Mouse (Mus musculus) ES-E14 (cell line): ENCODE measurements around the gene Kank2. TPM values are rescaled to one million over a fixed set of nuclear protein-coding genes. Genes with fewer than 3 reads are reported as not detected.

Experiments used
- DNase-seq: peaks from one replicate; pipeline ENCODE4 v3.0.0-alpha.2; 2013; ENCODE audit warnings: low read depth, low spot score
- H3K27ac ChIP-seq: 2 replicates; pipeline ENCODE4 v1.5.1; 2012; ENCODE audit warnings: low read depth, mild to moderate bottlenecking, low read length, moderate library complexity, mixed read lengths; ENCODE audit not compliant: poor library complexity, insufficient read depth, severe bottlenecking
- H3K36me3 ChIP-seq: 2 replicates; pipeline ENCODE4 v1.6.1; 2012; ENCODE audit warnings: mild to moderate bottlenecking, low read length, moderate library complexity, mixed read lengths; ENCODE audit not compliant: control insufficient read depth, poor library complexity, insufficient read depth, severe bottlenecking
- H3K4me1 ChIP-seq, 2 experiments: fragments of 150-350 bp in 1 of 2; sonication (generic) in 1 of 2; 2 replicates each; pipeline ENCODE4 v1.6.1; 2012; ENCODE audit warnings: low read length in 2 of 2, mild to moderate bottlenecking in 1 of 2, mixed read lengths in 1 of 2; ENCODE audit not compliant: control insufficient read depth in 2 of 2, insufficient read depth in 2 of 2, poor library complexity in 1 of 2
- H3K4me3 ChIP-seq, 2 experiments: fragments of 150-350 bp in 1 of 2; sonication (generic) in 1 of 2; 2 replicates each; pipeline ENCODE4 v1.5.1; 2012; ENCODE audit warnings: low read length in 2 of 2, low read depth in 1 of 2, mild to moderate bottlenecking in 1 of 2, mixed read lengths in 1 of 2; ENCODE audit not compliant: insufficient read depth in 1 of 2, poor library complexity in 1 of 2, severe bottlenecking in 1 of 2
- H3K9ac ChIP-seq: 2 replicates; pipeline ENCODE4 v1.6.1; 2012; ENCODE audit warnings: low read depth, mild to moderate bottlenecking, low read length, mixed read lengths; ENCODE audit not compliant: poor library complexity, insufficient read depth, severe bottlenecking
- H3K9me3 ChIP-seq: fragments of 150-350 bp; sonication (generic); 2 replicates; pipeline ENCODE4 v1.6.1; 2012; ENCODE audit warnings: low read depth, mild to moderate bottlenecking, low read length; ENCODE audit not compliant: control insufficient read depth, insufficient read depth
- CHD2 ChIP-seq: IDR thresholded peaks from 2 replicates; pipeline ENCODE4 v1.6.1; 2014; ENCODE audit warnings: mild to moderate bottlenecking, low read depth, low read length, inconsistent platforms
- HCFC1 ChIP-seq: IDR thresholded peaks from 2 replicates; pipeline ENCODE4 v1.6.1; 2012; ENCODE audit warnings: low read length, inconsistent platforms, borderline replicate concordance; ENCODE audit not compliant: insufficient read depth
- MAFK ChIP-seq: IDR thresholded peaks from 2 replicates; pipeline ENCODE4 v1.6.1; 2014; ENCODE audit warnings: mild to moderate bottlenecking, low read depth, low read length, inconsistent platforms; ENCODE audit not compliant: insufficient read depth
- ZC3H11A ChIP-seq: IDR thresholded peaks from 2 replicates; pipeline ENCODE4 v1.6.1; 2012; ENCODE audit warnings: low read depth, mild to moderate bottlenecking, inconsistent platforms, low read length, borderline replicate concordance
- ZNF384 ChIP-seq: IDR thresholded peaks from 2 replicates; pipeline ENCODE4 v1.6.1; 2012; ENCODE audit warnings: low read depth, low read length, inconsistent platforms
- in situ Hi-C, 2 experiments: fragments of 600-800 bp; cut with MboI; formaldehyde crosslinking; loops; one replicate each; pipeline ENCODE4 v1.15.1; 2025; ENCODE audit warnings: low sequenced_read_pairs in 2 of 2, inconsistent platforms in 1 of 2; ENCODE audit not compliant: unreplicated experiment in 2 of 2
- total RNA-seq: library from RNA; depleted of rRNA; stranded (reverse); fragments of 300-350 nt; gene quantifications from 2 replicates; pipeline ENCODE4 v1.2.3, GENCODE M21; 2012

Kank2 gene
- total RNA-seq, 1 experiment, result 32.6 TPM

DNA sequence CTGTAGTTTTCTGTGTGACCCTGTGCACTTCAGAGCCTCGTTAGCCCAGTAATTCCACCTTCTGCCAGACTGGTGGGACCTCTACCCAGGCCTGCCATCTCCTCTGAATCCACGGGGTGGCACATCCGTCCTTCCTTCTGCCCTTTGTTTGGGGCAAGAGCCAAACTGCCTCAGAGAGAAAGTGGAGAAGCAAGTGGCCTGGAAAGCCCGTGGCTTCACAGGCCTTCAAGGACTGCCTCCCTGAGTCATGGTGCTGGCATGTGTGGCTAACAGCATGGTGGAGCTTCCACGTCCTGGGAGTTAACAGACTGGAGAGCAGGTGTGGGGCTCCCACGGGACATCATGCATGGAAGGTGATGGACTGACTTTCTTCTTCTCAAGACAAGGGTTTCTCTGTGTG, 47.2 kb downstream of the Kank2 start:
- H3K9me3 ChIP-seq, result no peaks in the 10 kb centered on the region
- in situ Hi-C loops, result no loop called here
- TF ChIP-seq HCFC1, result no peak
- no peak for TF ChIP-seq ZC3H11A
- no peak for TF ChIP-seq MAFK
- H3K9ac ChIP-seq, result no peak overlapping the region
- no peak for DNase-seq
- H3K4me3 ChIP-seq, result no peak overlapping the region
- H3K27ac ChIP-seq, result no peak overlapping the region
- peaks cover 34% of the 10 kb centered on the region for H3K36me3 ChIP-seq
- peaks cover 0 to 19% of the 10 kb centered on the region in 2 experiments; a peak in 3 of 4 replicates for H3K4me1 ChIP-seq

DNA sequence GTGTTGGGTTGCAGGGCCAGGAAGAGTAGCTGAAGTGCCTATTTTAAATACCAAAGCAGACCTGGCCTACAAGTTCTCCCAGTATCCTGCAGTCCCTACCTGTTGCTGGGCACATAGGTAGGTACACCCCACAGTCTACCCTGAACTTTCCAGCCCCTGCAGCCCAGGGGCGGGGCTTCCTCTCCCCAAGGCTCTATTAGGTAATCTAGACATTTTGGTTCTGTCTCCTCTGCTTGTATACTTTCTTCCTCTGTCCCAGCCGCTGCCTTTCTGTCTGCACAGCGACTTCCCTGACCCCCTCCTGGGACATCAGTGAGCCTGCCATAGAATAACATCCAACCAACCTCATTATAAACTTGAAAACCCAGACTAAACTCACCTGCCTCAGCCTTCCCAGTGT, 48.2 kb downstream of the Kank2 start:
- TF ChIP-seq CHD2 (no peak), MAFK (no peak), ZC3H11A (no peak), ZNF384 (no peak), HCFC1 (no peak)
- no peak for DNase-seq
- Histone ChIP-seq H3K9ac (no peak overlapping the region), H3K9me3 (no peaks in the 10 kb centered on the region), H3K4me1 (peaks cover 0 to 17% of the 10 kb centered on the region in 2 experiments; a peak in 3 of 4 replicates), H3K27ac (no peak overlapping the region), H3K4me3 (no peak overlapping the region), H3K36me3 (peaks cover 39% of the 10 kb centered on the region)
- in situ Hi-C loops, result no loop called here

DNA sequence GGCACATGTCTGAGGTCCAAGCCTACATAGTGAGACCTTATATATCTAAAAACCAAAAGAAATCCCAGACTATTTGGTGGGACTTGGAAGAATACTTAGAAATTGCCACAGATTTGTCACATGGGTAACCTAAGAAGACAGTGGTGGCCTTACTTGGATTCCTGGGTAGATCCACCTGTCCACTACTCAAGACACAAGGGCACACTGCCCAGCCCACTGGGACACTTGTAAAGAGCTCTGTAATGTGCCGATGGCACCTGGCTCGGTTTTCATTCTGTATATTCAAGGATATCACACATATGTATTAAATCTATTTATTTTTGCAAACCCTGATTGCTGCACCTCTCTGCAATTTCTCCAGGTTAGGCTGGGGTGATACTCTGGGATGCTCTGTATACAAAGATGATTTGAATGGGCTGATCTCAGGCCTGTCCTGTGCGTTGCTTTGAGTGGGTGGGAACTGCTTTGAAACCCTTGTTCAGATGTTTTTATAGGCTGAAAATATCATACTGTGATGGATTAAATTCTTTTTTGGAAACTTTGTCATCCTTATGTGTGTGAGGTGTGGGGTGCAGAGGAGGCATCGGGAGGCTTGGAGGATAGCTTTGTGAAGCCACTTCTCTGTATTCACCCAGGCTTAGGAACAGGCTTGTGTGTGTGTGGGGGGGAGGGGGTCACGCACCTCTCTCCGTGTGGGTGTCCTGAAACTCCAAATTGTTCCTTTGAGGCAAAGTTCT, 49.0 kb downstream of the Kank2 start:
- in situ Hi-C loops, result no loop called here
- H3K27ac ChIP-seq, result no peak overlapping the region
- no peak overlapping the region for H3K9ac ChIP-seq

DNA sequence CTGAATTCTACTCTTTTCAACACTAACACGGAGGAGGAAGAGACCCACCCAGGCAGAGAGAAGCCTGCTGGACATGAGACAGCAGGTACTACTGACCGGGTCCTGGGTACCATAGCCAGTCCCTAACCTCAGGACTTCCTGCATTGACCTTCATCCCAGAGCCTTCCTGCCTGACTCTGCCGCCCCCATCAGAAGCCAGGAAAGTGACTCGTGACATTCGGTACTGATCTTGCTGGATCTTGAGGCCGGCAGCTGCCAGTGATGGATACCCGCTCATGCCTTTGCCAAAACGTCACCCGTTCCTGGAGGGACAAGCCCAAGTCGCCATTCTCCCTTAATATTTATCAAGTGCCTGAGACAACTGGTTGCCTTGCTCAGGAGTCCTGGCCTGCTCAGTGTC, 50.1 kb downstream of the Kank2 start:
- H3K27ac ChIP-seq, result no peak overlapping the region
- in situ Hi-C loops, result no loop called here
- H3K4me3 ChIP-seq, result no peak overlapping the region
- TF ChIP-seq MAFK (no peak), CHD2 (no peak)
- H3K9me3 ChIP-seq, result no peaks in the 10 kb centered on the region
- no peak for DNase-seq
- H3K4me1 ChIP-seq, result peaks cover 0 to 17% of the 10 kb centered on the region in 2 experiments; a peak in 2 of 4 replicates
- H3K36me3 ChIP-seq, result peaks cover 53% of the 10 kb centered on the region
- no peak overlapping the region for H3K9ac ChIP-seq

More for the DNA sequence above, 49.0 kb downstream of the Kank2 start:
- H3K4me1 ChIP-seq, result peaks cover 0 to 17% of the 10 kb centered on the region in 2 experiments; a peak in 3 of 4 replicates
- TF ChIP-seq HCFC1, result no peak
- no peak for TF ChIP-seq MAFK
- no peak for TF ChIP-seq CHD2
- TF ChIP-seq ZC3H11A, result no peak
- TF ChIP-seq ZNF384, result no peak
- H3K36me3 ChIP-seq, result peaks cover 44% of the 10 kb centered on the region
- H3K4me3 ChIP-seq, result no peak overlapping the region
- no peak for DNase-seq
- no peaks in the 10 kb centered on the region for H3K9me3 ChIP-seq

DNA sequence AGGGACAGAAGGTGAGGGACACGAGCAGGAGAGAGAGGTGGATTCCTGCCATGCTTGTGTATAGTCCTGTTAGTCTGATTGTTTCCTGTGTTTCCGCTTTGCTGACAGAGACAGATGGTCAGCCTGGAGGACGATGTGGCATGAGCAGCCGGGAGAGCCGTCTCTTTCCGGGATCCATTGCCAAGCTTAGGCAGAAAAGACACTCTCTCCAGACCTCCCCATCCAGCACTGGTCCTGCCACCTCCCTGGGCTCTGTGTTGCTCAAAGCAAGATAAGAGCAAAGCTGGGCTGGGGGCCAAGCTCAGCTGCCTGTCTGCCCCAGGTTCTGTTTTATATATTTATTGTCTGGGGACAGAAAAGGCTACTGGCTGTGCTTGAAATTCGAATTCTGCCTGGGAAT, 50.5 kb downstream of the Kank2 start:
- Histone ChIP-seq H3K36me3 (peaks cover 54% of the 10 kb centered on the region), H3K9ac (no peak overlapping the region), H3K4me1 (peaks cover 0 to 17% of the 10 kb centered on the region in 2 experiments; a peak in 2 of 4 replicates), H3K4me3 (no peak overlapping the region), H3K9me3 (no peaks in the 10 kb centered on the region), H3K27ac (no peak overlapping the region)
- in situ Hi-C loops, result no loop called here
- TF ChIP-seq CHD2 (no peak), ZC3H11A (no peak), MAFK (no peak), ZNF384 (no peak), HCFC1 (no peak)
- DNase-seq, result no peak
